Mouse (Mus musculus): ENCODE measurements around the gene Rbfox3. TPM values are rescaled to one million over a fixed set of nuclear protein-coding genes. Genes with fewer than 3 reads are reported as not detected.

Gene Rbfox3
- polyA plus RNA-seq, 1 experiment from 2014 or later = 8.2 TPM

GRCm38 (mm10) chr11:118726430-118726829 is 185.0 kb downstream of the Rbfox3 start:
- peaks cover 21% of the 10 kb centered on the region for H3K4me1 ChIP-seq (ENCODE audit: control insufficient read depth, insufficient read depth, low read length)
- H3K36me3 ChIP-seq (ENCODE audit: control insufficient read depth, insufficient read depth, low read length) = no peaks in the 10 kb centered on the region

GRCm38 (mm10) chr11:118724423-118724822 is 187.0 kb downstream of the Rbfox3 start:
- Histone ChIP-seq H3K9me3 (ENCODE audit: control insufficient read depth, low read length) (no peaks in the 10 kb centered on the region), H3K27ac (ENCODE audit: low read depth, low read length) (no peak overlapping the region), H3K4me3 (ENCODE audit: low read depth, low read length) (no peak overlapping the region), H3K4me1 (ENCODE audit: control insufficient read depth, insufficient read depth, low read length) (peaks cover 18% of the 10 kb centered on the region), H3K9ac (ENCODE audit: low read length) (no peak overlapping the region), H3K36me3 (ENCODE audit: control insufficient read depth, insufficient read depth, low read length) (no peaks in the 10 kb centered on the region), H3K27me3 (ENCODE audit: control insufficient read depth, insufficient read depth, low read length) (no peaks in the 10 kb centered on the region), H3K4me2 (no peak overlapping the region)
- ATAC-seq (ENCODE audit: low FRiP score) (no peak), DNase-seq (ENCODE audit: low spot score, missing footprints) (no peak)
- WGBS = 90% methylated on average over 8 of the region's 8 CpGs

More at GRCm38 (mm10) chr11:118726430-118726829, 185.0 kb downstream of the Rbfox3 start:
- WGBS = 89% methylated on average over 8 of the region's 8 CpGs
- no peak for ATAC-seq (ENCODE audit: low FRiP score)
- no peak overlapping the region for H3K4me2 ChIP-seq
- H3K4me3 ChIP-seq (ENCODE audit: low read depth, low read length) = no peak overlapping the region
- no peaks in the 10 kb centered on the region for H3K9me3 ChIP-seq (ENCODE audit: control insufficient read depth, low read length)
- DNase-seq (ENCODE audit: low spot score, missing footprints) = no peak
- H3K27me3 ChIP-seq (ENCODE audit: control insufficient read depth, insufficient read depth, low read length) = no peaks in the 10 kb centered on the region
- no peak overlapping the region for H3K27ac ChIP-seq (ENCODE audit: low read depth, low read length)
- no peak overlapping the region for H3K9ac ChIP-seq (ENCODE audit: low read length)

DNA sequence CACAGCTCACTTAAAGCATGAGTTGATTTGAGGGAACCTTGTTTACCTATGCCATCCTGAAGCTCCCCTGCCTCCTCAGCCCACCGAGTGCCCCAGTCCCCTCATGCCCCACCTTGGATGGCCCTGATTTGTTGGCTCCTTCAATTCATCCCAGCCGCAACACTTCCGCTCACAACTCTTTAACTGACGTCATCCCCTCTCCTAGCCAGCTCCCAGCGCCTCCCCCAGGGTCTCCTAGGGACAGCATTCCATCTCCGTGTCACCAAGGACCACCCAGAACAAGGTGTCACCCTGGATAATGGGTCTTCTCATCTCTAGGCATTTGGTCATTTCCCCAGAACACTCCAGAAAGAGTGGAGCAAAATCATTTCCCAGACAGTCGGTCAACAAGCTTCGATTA is 188.2 kb downstream of the Rbfox3 start:
- Histone ChIP-seq H3K27me3 (ENCODE audit: control insufficient read depth, insufficient read depth, low read length) (no peaks in the 10 kb centered on the region), H3K4me2 (no peak overlapping the region), H3K9me3 (ENCODE audit: control insufficient read depth, low read length) (no peaks in the 10 kb centered on the region), H3K4me1 (ENCODE audit: control insufficient read depth, insufficient read depth, low read length) (peaks cover 8% of the 10 kb centered on the region), H3K4me3 (ENCODE audit: low read depth, low read length) (no peak overlapping the region), H3K9ac (ENCODE audit: low read length) (no peak overlapping the region), H3K36me3 (ENCODE audit: control insufficient read depth, insufficient read depth, low read length) (no peaks in the 10 kb centered on the region), H3K27ac (ENCODE audit: low read depth, low read length) (no peak overlapping the region)
- 79% methylated on average over 8 of the region's 8 CpGs for WGBS
- no peak for DNase-seq (ENCODE audit: low spot score, missing footprints)
- ATAC-seq (ENCODE audit: low FRiP score) = no peak

- Histone ChIP-seq H3K4me2 (no peak overlapping the region), H3K4me3 (ENCODE audit: low read depth, low read length) (no peak overlapping the region), H3K9ac (ENCODE audit: low read length) (no peak overlapping the region), H3K9me3 (ENCODE audit: control insufficient read depth, low read length) (no peaks in the 10 kb centered on the region), H3K27me3 (ENCODE audit: control insufficient read depth, insufficient read depth, low read length) (no peaks in the 10 kb centered on the region), H3K27ac (ENCODE audit: low read depth, low read length) (no peak overlapping the region), H3K4me1 (ENCODE audit: control insufficient read depth, insufficient read depth, low read length) (peaks cover 3% of the 10 kb centered on the region; the same call in 1 of the 2 replicates), H3K36me3 (ENCODE audit: control insufficient read depth, insufficient read depth, low read length) (no peaks in the 10 kb centered on the region)
- no peak for DNase-seq (ENCODE audit: low spot score, missing footprints)
- ATAC-seq (ENCODE audit: low FRiP score) = no peak
- 62% methylated on average over 6 of the region's 6 CpGs for WGBS
These were observed 189.5 kb downstream of the Rbfox3 start for GRCm38 (mm10) chr11:118721898-118722297.

DNA sequence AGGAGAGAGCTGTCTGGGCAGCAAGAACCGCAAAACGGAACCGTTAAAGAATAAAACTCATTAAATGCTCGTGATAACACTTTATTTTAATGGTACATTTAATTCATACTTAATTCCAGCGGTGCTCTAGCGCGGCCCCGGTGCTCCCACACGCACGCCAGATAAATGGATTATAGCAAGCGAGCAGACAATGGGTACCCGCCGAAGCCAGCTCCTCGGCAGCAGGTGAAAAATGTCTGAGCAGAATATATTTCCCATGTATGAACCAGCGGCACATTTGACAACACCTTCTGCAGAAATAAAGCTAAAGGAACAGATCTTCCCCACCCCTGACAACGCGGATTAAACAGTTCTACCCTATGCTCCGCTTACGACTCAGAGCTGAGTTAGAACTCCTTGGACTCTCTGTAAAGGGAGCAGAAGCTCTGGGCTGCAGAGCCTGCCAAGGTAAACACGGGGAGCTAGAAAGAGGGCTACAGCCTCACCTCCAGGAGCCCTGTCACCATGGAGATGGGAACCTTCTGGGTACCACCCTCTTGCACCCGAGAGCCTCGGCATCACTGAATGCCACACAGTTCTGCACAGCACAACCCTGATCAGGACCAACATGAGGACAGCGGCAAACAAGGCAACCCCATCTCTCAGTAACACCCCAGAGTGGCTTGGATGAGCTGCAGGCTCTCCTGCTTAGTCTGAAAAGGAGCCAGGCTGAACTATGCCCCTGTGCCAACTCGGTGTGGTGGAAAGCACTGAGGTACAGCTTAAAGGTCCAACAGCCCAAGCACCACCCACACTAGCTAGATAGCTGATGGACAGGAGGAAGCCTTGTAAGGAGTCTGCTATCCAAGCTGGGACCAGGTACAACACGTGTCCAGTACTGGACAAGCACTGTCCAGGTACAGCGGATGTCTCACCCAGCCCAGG is 196.5 kb downstream of the Rbfox3 start:
- no peak overlapping the region for H3K27ac ChIP-seq (ENCODE audit: low read depth, low read length)
- WGBS = 80% methylated on average over 26 of the region's 26 CpGs
- DNase-seq (ENCODE audit: low spot score, missing footprints) = no peak
- H3K9me3 ChIP-seq (ENCODE audit: control insufficient read depth, low read length) = no peaks in the 10 kb centered on the region
- ATAC-seq (ENCODE audit: low FRiP score) = no peak
- no peaks in the 10 kb centered on the region for H3K36me3 ChIP-seq (ENCODE audit: control insufficient read depth, insufficient read depth, low read length)
- H3K9ac ChIP-seq (ENCODE audit: low read length) = no peak overlapping the region
- no peaks in the 10 kb centered on the region for H3K27me3 ChIP-seq (ENCODE audit: control insufficient read depth, insufficient read depth, low read length)
- H3K4me2 ChIP-seq = no peak overlapping the region
- no peak overlapping the region for H3K4me3 ChIP-seq (ENCODE audit: low read depth, low read length)
- H3K4me1 ChIP-seq (ENCODE audit: control insufficient read depth, insufficient read depth, low read length) = peaks cover 10% of the 10 kb centered on the region

GRCm38 (mm10) chr11:118712761-118713160 is 198.6 kb downstream of the Rbfox3 start:
- H3K9me3 ChIP-seq (ENCODE audit: control insufficient read depth, low read length) = no peaks in the 10 kb centered on the region
- H3K27ac ChIP-seq (ENCODE audit: low read depth, low read length) = no peak overlapping the region
- no peaks in the 10 kb centered on the region for H3K27me3 ChIP-seq (ENCODE audit: control insufficient read depth, insufficient read depth, low read length)
- ATAC-seq (ENCODE audit: low FRiP score) (no peak), DNase-seq (ENCODE audit: low spot score, missing footprints) (no peak)
- no peak overlapping the region for H3K4me2 ChIP-seq
- 65% methylated on average over 4 of the region's 4 CpGs for WGBS
- H3K4me1 ChIP-seq (ENCODE audit: control insufficient read depth, insufficient read depth, low read length) = peaks cover 10% of the 10 kb centered on the region
- no peak overlapping the region for H3K9ac ChIP-seq (ENCODE audit: low read length)
- H3K36me3 ChIP-seq (ENCODE audit: control insufficient read depth, insufficient read depth, low read length) = no peaks in the 10 kb centered on the region
- no peak overlapping the region for H3K4me3 ChIP-seq (ENCODE audit: low read depth, low read length)

GRCm38 (mm10) chr11:118712058-118712457 is 199.3 kb downstream of the Rbfox3 start:
- Histone ChIP-seq H3K4me3 (ENCODE audit: low read depth, low read length) (no peak overlapping the region), H3K9ac (ENCODE audit: low read length) (no peak overlapping the region), H3K4me1 (ENCODE audit: control insufficient read depth, insufficient read depth, low read length) (peaks cover 10% of the 10 kb centered on the region), H3K36me3 (ENCODE audit: control insufficient read depth, insufficient read depth, low read length) (no peaks in the 10 kb centered on the region), H3K4me2 (no peak overlapping the region), H3K27me3 (ENCODE audit: control insufficient read depth, insufficient read depth, low read length) (no peaks in the 10 kb centered on the region), H3K27ac (ENCODE audit: low read depth, low read length) (no peak overlapping the region), H3K9me3 (ENCODE audit: control insufficient read depth, low read length) (no peaks in the 10 kb centered on the region)
- WGBS = 80% methylated on average over 9 of the region's 9 CpGs
- DNase-seq (ENCODE audit: low spot score, missing footprints) = no peak
- ATAC-seq (ENCODE audit: low FRiP score) = no peak

DNA sequence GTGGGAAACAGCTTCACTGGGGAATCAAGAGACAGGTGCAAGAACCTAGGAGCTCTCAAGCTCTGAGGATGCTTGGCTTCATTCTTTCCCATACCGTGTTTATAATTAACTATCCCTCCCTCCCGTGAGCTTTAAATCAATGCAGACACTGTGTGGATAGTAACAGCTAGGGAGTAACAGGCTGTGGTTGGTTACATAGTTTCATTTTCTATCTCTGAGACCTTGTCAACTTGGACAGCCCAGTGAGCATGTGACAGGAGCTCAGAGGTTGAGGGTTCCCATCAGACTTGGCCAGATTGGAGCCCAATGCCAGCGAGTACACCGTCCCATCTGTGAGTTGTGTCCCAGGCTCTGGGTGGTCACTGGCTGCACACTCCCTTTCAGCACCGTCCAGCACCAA is 201.4 kb downstream of the Rbfox3 start:
- Histone ChIP-seq H3K4me1 (ENCODE audit: control insufficient read depth, insufficient read depth, low read length) (peaks cover 8% of the 10 kb centered on the region), H3K27ac (ENCODE audit: low read depth, low read length) (no peak overlapping the region), H3K36me3 (ENCODE audit: control insufficient read depth, insufficient read depth, low read length) (no peaks in the 10 kb centered on the region), H3K9me3 (ENCODE audit: control insufficient read depth, low read length) (no peaks in the 10 kb centered on the region), H3K4me3 (ENCODE audit: low read depth, low read length) (no peak overlapping the region), H3K4me2 (no peak overlapping the region), H3K27me3 (ENCODE audit: control insufficient read depth, insufficient read depth, low read length) (no peaks in the 10 kb centered on the region), H3K9ac (ENCODE audit: low read length) (no peak overlapping the region)
- DNase-seq (ENCODE audit: low spot score, missing footprints) (no peak), ATAC-seq (ENCODE audit: low FRiP score) (no peak)
- WGBS = 87% methylated on average over 5 of the region's 5 CpGs

DNA sequence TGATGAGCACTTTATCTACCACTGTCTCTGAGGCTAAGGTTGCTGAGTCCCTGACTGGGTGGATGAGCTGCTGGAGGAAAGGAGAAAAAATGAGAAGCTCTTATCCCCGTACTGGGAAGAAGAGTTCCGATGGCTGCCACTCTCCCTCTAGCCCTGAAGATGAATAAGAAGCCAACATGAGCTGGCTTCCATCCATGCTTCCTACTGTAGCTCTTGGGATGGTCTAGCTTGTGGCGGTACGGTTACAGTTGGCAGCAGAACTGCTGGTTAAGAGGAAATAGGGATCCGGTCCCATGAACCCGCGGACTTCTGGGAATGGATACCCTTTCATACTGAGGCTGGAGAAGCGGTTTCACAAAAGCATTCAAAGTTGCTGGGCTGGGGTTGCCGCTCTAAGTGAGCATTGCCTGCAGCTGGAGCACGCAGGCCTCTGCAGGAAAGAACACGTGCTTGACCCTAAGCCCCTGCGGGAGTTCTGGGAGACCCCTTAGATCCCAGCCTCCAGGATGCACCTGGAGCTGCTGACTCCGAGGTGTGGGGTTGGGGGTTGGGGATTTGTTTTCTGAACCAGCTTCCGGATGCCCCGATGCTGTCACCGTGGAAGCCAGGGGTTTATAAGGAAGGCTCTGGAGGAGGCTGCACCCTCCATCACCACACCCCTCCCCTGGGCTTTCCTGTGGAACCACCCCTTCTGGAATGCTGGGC is 215.0 kb downstream of the Rbfox3 start:
- Histone ChIP-seq H3K9ac (ENCODE audit: low read length) (no peak overlapping the region), H3K9me3 (ENCODE audit: control insufficient read depth, low read length) (no peaks in the 10 kb centered on the region), H3K4me1 (ENCODE audit: control insufficient read depth, insufficient read depth, low read length) (peaks cover 5% of the 10 kb centered on the region), H3K27ac (ENCODE audit: low read depth, low read length) (no peak overlapping the region), H3K4me3 (ENCODE audit: low read depth, low read length) (no peak overlapping the region), H3K4me2 (no peak overlapping the region), H3K36me3 (ENCODE audit: control insufficient read depth, insufficient read depth, low read length) (no peaks in the 10 kb centered on the region), H3K27me3 (ENCODE audit: control insufficient read depth, insufficient read depth, low read length) (no peaks in the 10 kb centered on the region)
- WGBS = 62% methylated on average over 16 of the region's 16 CpGs
- DNase-seq (ENCODE audit: low spot score, missing footprints) (no peak), ATAC-seq (ENCODE audit: low FRiP score) (no peak)
